Mouse (Mus musculus) kidney, postnatal 0 days (tissue): ENCODE measurements around the gene Ccl24. TPM values are rescaled to one million over a fixed set of nuclear protein-coding genes. Genes with fewer than 3 reads are reported as not detected.

ENCODE experiments used
- ATAC-seq: fragments of 200-750 bp; cut with Nextera tagmentation; replicated peaks from 2 replicates; pipeline ENCODE4 v1.8.0; 2017; ENCODE audit warnings: low read depth, moderate number of reproducible peaks, moderate TSS enrichment, moderate library complexity; ENCODE audit not compliant: low FRiP score
- DNase-seq: peaks from one replicate; pipeline ENCODE4 v3.0.0-alpha.2; 2016; ENCODE audit warnings: low spot score
- H3K27ac ChIP-seq: fragments of 300-500 bp; sonication (generic); 2 replicates; pipeline ENCODE4 v1.5.1; 2014; ENCODE audit warnings: mild to moderate bottlenecking
- H3K27me3 ChIP-seq: fragments of 300-500 bp; sonication (generic); 2 replicates; pipeline ENCODE4 v1.6.1; 2014; ENCODE audit warnings: low read length, mixed read lengths; ENCODE audit not compliant: insufficient read depth
- H3K36me3 ChIP-seq: fragments of 300-500 bp; sonication (generic); 2 replicates; pipeline ENCODE4 v1.6.1; 2014; ENCODE audit warnings: low read length, mixed read lengths; ENCODE audit not compliant: insufficient read depth
- H3K4me1 ChIP-seq: fragments of 300-500 bp; sonication (generic); replicated peaks from 2 replicates; pipeline ENCODE4 v1.6.1; 2014; ENCODE audit warnings: antibody characterized with exemption, low read length, mixed read lengths; ENCODE audit not compliant: insufficient read depth
- H3K4me2 ChIP-seq: fragments of 300-500 bp; sonication (generic); 2 replicates; pipeline ENCODE4 v1.6.1; 2014; ENCODE audit warnings: mild to moderate bottlenecking, low read length, moderate library complexity, mixed read lengths
- H3K4me3 ChIP-seq: fragments of 300-500 bp; sonication (generic); replicated peaks from 2 replicates; pipeline ENCODE4 v1.5.1; 2014; ENCODE audit warnings: low read depth, low read length
- H3K9ac ChIP-seq: fragments of 300-500 bp; sonication (generic); 2 replicates; pipeline ENCODE4 v1.6.1; 2014; ENCODE audit warnings: low read depth, low read length
- H3K9me3 ChIP-seq: fragments of 300-500 bp; sonication (generic); replicated peaks from 2 replicates; pipeline ENCODE4 v1.6.1; 2016; ENCODE audit warnings: low read length, inconsistent platforms, mixed read lengths
- CTCF ChIP-seq: IDR thresholded peaks from 2 replicates; pipeline ENCODE4 v1.5.1; 2016; ENCODE audit warnings: antibody characterized with exemption, low read depth, mild to moderate bottlenecking, moderate library complexity
- WGBS: fragments of 180-500 bp; shearing (Covaris S2); extraction: QIAGEN DNeasy Blood & Tissue Kit; methylation state at CpG from one replicate; pipeline ENCODE4 v1.1.7; 2014; 5-methylcytosine and 5-hydroxymethylcytosine counted together
- polyA plus RNA-seq: library from polyadenylated mRNA; unstranded; fragments of >200 nt; fragmentation: Nextera tagmentation; extraction: Ambion mirVana; gene quantifications from 2 replicates; pipeline ENCODE4 v1.2.1, GENCODE M21; 2015

Ccl24 gene
- polyA plus RNA-seq, 1 experiment from 2014 or later = 1.1 TPM

- WGBS = 79% methylated on average over 12 of the region's 12 CpGs
- DNase-seq (no peak), ATAC-seq (no peak)
- Histone ChIP-seq H3K9me3 (0 out of 2 replicates have a peak, but pooled peaks cover 2% of the 10 kb centered on the region), H3K27me3 (no peaks in the 10 kb centered on the region), H3K27ac (no peak overlapping the region), H3K9ac (no peak overlapping the region), H3K36me3 (no peaks in the 10 kb centered on the region), H3K4me1 (no peaks in the 10 kb centered on the region), H3K4me3 (no peak overlapping the region), H3K4me2 (no peak overlapping the region)
- no peak for TF ChIP-seq CTCF
These were observed 17.3 kb upstream of the Ccl24 start for GRCm38 (mm10) chr5:135589996-135590784.

GRCm38 (mm10) chr5:135587764-135588163, 14.9 kb upstream of the Ccl24 start:
- 86% methylated on average over 4 of the region's 4 CpGs for WGBS
- no peak overlapping the region for H3K27ac ChIP-seq
- no peaks in the 10 kb centered on the region for H3K36me3 ChIP-seq
- no peak for ATAC-seq
- 0 out of 2 replicates have a peak, but pooled peaks cover 2% of the 10 kb centered on the region for H3K9me3 ChIP-seq
- no peaks in the 10 kb centered on the region for H3K27me3 ChIP-seq
- TF ChIP-seq CTCF = no peak
- H3K4me1 ChIP-seq = no peaks in the 10 kb centered on the region
- no peak overlapping the region for H3K4me2 ChIP-seq
- H3K9ac ChIP-seq = no peak overlapping the region
- H3K4me3 ChIP-seq = no peak overlapping the region
- DNase-seq = no peak

GRCm38 (mm10) chr5:135585691-135586090, 12.8 kb upstream of the Ccl24 start:
- Histone ChIP-seq H3K9ac (no peak overlapping the region), H3K36me3 (no peaks in the 10 kb centered on the region), H3K27ac (no peak overlapping the region), H3K27me3 (no peaks in the 10 kb centered on the region), H3K4me1 (no peaks in the 10 kb centered on the region), H3K4me2 (no peak overlapping the region), H3K4me3 (no peak overlapping the region), H3K9me3 (no peaks in the 10 kb centered on the region)
- DNase-seq = no peak
- WGBS = 70% methylated on average over 8 of the region's 8 CpGs
- no peak for TF ChIP-seq CTCF
- ATAC-seq = no peak

- ATAC-seq (no peak), DNase-seq (no peak)
- H3K4me3 ChIP-seq = no peak overlapping the region
- no peaks in the 10 kb centered on the region for H3K36me3 ChIP-seq
- no peaks in the 10 kb centered on the region for H3K27me3 ChIP-seq
- no peak overlapping the region for H3K4me2 ChIP-seq
- no peak for TF ChIP-seq CTCF
- H3K9ac ChIP-seq = no peak overlapping the region
- WGBS = 93% methylated on average over 4 of the region's 4 CpGs
- no peaks in the 10 kb centered on the region for H3K9me3 ChIP-seq
- no peaks in the 10 kb centered on the region for H3K4me1 ChIP-seq
- no peak overlapping the region for H3K27ac ChIP-seq
These were observed 9.5 kb upstream of the Ccl24 start for GRCm38 (mm10) chr5:135582330-135582729.

GRCm38 (mm10) chr5:135579331-135579751, 6.5 kb upstream of the Ccl24 start:
- TF ChIP-seq CTCF = no peak
- H3K9ac ChIP-seq = no peak overlapping the region
- H3K36me3 ChIP-seq = no peaks in the 10 kb centered on the region
- no peak overlapping the region for H3K4me2 ChIP-seq
- H3K27me3 ChIP-seq = no peaks in the 10 kb centered on the region
- 86% methylated on average over 10 of the region's 10 CpGs for WGBS
- H3K9me3 ChIP-seq = no peaks in the 10 kb centered on the region
- DNase-seq = no peak
- H3K4me3 ChIP-seq = no peak overlapping the region
- H3K4me1 ChIP-seq = no peaks in the 10 kb centered on the region
- no peak for ATAC-seq
- H3K27ac ChIP-seq = no peak overlapping the region

- no peak for TF ChIP-seq CTCF
- no peak for DNase-seq
These were observed 3.2 kb upstream of the Ccl24 start for GRCm38 (mm10) chr5:135576055-135576454.

More at GRCm38 (mm10) chr5:135576055-135576454, 3.2 kb upstream of the Ccl24 start:
- H3K4me2 ChIP-seq = no peak overlapping the region
- H3K4me3 ChIP-seq = no peak overlapping the region
- no peak overlapping the region for H3K9ac ChIP-seq
- no peaks in the 10 kb centered on the region for H3K4me1 ChIP-seq
- WGBS = 63% methylated on average over 4 of the region's 4 CpGs
- H3K9me3 ChIP-seq = no peaks in the 10 kb centered on the region
- H3K36me3 ChIP-seq = no peaks in the 10 kb centered on the region
- ATAC-seq = no peak
- no peak overlapping the region for H3K27ac ChIP-seq
- H3K27me3 ChIP-seq = no peaks in the 10 kb centered on the region
